Mouse (Mus musculus): ENCODE results near the gene Prdx2.

Gene Prdx2

GRCm38 (mm10) chr8:85013230-85013840 is 43.9 kb downstream of the Prdx2 start:
- DNase-seq = peak; percentile 74 to 80

GRCm38 (mm10) chr8:85014431-85014830 is 45.0 kb downstream of the Prdx2 start, which contains the start of gene Best2:
Best2 (minus strand) TSS chr8:85014531.
- DNase-seq = no peak

DNA sequence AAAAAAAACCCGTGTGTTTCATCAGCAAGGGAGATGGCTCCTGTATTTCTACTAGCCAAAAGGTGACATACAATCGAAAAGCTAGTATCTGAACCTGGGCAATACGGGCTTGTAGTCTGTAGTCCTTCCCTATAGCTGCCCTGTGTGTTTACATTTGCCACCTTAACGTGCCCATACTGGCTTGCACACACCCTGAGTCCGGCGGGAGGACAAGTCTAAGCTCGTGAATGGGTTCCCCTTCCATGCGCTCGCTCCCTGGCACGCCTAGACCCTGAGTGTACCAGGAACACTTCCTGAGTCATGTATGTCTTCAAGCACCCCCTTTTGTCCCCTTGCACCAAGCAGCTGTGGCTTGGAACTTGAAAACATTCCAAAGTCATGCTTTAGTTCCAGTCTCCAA is 47.3 kb downstream of the Prdx2 start:
- no peak for DNase-seq

DNA sequence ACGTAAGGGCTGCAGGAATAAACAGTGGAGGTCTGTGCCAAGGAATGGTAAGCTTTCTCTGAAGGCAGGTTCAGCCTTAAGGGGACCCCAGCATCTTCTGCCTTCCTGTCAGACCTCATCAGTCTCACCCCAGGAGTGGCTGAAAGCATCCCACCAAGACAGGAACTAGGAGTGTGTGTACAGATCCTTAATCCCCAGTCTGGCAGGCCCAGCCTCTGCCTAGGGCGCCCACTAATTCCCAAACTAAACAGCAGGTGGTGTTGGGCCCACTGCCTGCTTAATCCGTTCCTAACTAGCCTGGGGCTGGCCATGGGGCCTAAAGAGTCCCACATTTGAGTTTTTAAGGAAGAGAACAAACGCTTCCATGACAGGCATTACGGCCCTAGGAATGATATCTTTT is 47.8 kb downstream of the Prdx2 start:
- DNase-seq = no peak

GRCm38 (mm10) chr8:85021514-85022055 is 52.2 kb downstream of the Prdx2 start:
- DNase-seq = no peak

DNA sequence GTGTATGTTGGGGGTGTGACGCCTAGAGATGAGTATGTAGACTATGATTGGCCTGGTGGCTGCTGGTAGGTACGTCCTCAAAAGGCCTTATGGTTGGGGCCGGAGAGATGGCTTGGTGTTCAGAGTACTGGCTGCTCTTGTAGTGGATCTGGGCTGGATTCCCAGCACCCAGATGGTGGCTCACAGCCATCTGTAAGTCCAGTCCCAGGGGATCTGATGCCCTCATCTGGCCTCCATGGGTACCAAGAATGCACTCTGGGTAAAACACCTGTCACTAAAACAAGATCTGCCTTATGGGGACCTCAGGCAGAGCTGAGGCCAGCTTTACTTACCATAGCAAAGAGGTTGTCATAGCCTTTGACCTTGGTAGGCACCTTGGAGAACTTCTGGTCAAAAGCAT is 54.5 kb downstream of the Prdx2 start:
- DNase-seq = no peak

All from lung, adult 18-20 months (tissue).